26 mouse cellular contexts compared by ENCODE assay signal in the genomic region with DNA sequence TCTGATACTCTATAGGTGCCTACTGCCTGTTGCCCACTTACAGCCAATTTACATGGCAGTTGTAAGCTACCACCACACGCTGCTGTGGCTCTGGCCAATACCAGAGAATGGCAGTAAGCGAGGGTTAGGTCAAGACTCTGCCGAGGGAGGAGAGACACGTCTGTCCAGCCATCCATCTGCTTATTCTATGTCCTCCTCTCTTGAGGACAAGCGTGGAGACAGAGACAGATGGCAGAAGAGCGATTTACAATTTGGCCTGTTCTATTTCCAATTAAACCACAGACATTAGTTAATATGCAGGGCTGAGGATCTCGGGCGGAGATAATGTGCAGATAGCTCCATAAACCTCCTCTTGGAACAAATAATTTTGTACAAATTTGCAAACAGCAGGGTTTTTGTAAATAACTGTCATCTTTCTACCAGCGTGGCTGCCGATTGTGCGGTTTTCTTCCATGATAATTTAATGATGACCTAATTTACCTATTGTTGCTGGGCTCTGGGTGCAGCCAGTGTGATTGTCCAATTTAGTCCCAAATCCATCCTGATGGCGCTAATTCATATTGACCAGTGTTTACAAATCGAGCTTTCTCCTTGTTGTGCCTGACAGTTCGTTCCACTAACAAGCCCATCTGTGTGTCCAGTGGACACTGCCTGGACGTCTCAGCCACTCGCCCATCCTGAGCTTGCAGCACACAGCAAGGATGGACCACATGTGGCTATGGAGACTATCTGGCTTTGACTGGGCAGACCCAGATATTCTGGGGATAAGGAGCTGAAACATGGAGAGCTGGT.
DNase-seq lines count a peak whose midpoint lies in the region; ATAC-seq and TF ChIP-seq lines count a peak whose summit lies in the region.
"Had no signal": no experiment of that assay in that cellular context is flagged by ENCODE, and none has a peak within 500 bp of the region (broad histone marks: within the 10 kb centered on the region; RNA-seq: fewer than 3 reads in every experiment).

No protein-coding gene starts in this region.

- TF ChIP-seq CTCF in cerebellum, adult 2 months (IDR thresholded peaks at IDR 0.05; ENCODE audit: borderline replicate concordance, insufficient read depth, low read depth, low read length): no peak
- TF ChIP-seq CTCF in brain, embryonic 14.5 days (IDR thresholded peaks at IDR 0.05; ENCODE audit: borderline replicate concordance, extremely low read depth, insufficient read depth, insufficient read length): no peak
- no peak for TF ChIP-seq CTCF in intestine, postnatal 0 days (IDR thresholded peaks at IDR 0.05; ENCODE audit: low read depth)

- no peak for ATAC-seq in hindbrain, embryonic 13.5 days (ENCODE audit: low FRiP score)
- ATAC-seq in hindbrain, embryonic 12.5 days (ENCODE audit: low FRiP score): no peak
- no peak for ATAC-seq in intestine, postnatal 0 days
- ATAC-seq: forebrain, embryonic 14.5 days; liver, embryonic 12.5 days; liver, postnatal 0 days had no signal

- no peaks in the 10 kb centered on the region for H3K27me3 ChIP-seq in cerebellum, adult 2 months (ENCODE audit: control insufficient read depth, insufficient read depth, low read length)
- peaks cover 56% of the 10 kb centered on the region for H3K27me3 ChIP-seq in hindbrain, embryonic 13.5 days
- H3K27me3 ChIP-seq in hindbrain, embryonic 12.5 days: peaks cover 21% of the 10 kb centered on the region; the same call in 1 of the 2 replicates
- H3K27me3 ChIP-seq in intestine, postnatal 0 days (replicated peaks; ENCODE audit: control insufficient read depth, insufficient read depth, low read length): no peaks in the 10 kb centered on the region

- no peaks in the 10 kb centered on the region for H3K36me3 ChIP-seq in hindbrain, embryonic 13.5 days
- no peaks in the 10 kb centered on the region for H3K36me3 ChIP-seq in hindbrain, embryonic 12.5 days
- no peaks in the 10 kb centered on the region for H3K36me3 ChIP-seq in intestine, postnatal 0 days (ENCODE audit: control insufficient read depth, insufficient read depth)
- H3K36me3 ChIP-seq: embryonic facial prominence, embryonic 12.5 days; G1E; liver, embryonic 12.5 days; neural tube, embryonic 13.5 days had no signal

- H3K9ac ChIP-seq in hindbrain, embryonic 13.5 days: no peak overlapping the region
- no peak overlapping the region for H3K9ac ChIP-seq in hindbrain, embryonic 12.5 days
- H3K9ac ChIP-seq in intestine, postnatal 0 days (ENCODE audit: low read depth, low read length): no peak overlapping the region
- H3K9ac ChIP-seq: embryonic facial prominence, embryonic 12.5 days; liver, embryonic 12.5 days; liver, postnatal 0 days; neural tube, embryonic 13.5 days had no signal

- no peak overlapping the region for H3K4me3 ChIP-seq in cerebellum, adult 2 months (replicated peaks; ENCODE audit: insufficient read depth, low read depth, low read length)
- no peak overlapping the region for H3K4me3 ChIP-seq in hindbrain, embryonic 13.5 days
- H3K4me3 ChIP-seq in hindbrain, embryonic 12.5 days: no peak overlapping the region
- no peak overlapping the region for H3K4me3 ChIP-seq in intestine, postnatal 0 days (ENCODE audit: low read depth, low read length)
- H3K4me3 ChIP-seq: embryonic facial prominence, embryonic 12.5 days; liver, embryonic 12.5 days; neural tube, embryonic 13.5 days had no signal

- H3K4me2 ChIP-seq in hindbrain, embryonic 13.5 days: no peak overlapping the region
- no peak overlapping the region for H3K4me2 ChIP-seq in hindbrain, embryonic 12.5 days (replicated peaks)
- no peak overlapping the region for H3K4me2 ChIP-seq in intestine, postnatal 0 days (replicated peaks; ENCODE audit: low read depth)
- H3K4me2 ChIP-seq: embryonic facial prominence, embryonic 12.5 days; heart, embryonic 11.5 days; liver, embryonic 12.5 days; midbrain, embryonic 11.5 days; neural tube, embryonic 13.5 days had no signal

- H3K27ac ChIP-seq in cerebellum, adult 2 months (ENCODE audit: insufficient read depth, low read length): peak overlapping the region; percentile 5; the same call in 1 of the 2 replicates
- peak overlapping the region; percentile 30; the same call in 1 of the 2 replicates for H3K27ac ChIP-seq in hindbrain, embryonic 13.5 days
- no peak overlapping the region for H3K27ac ChIP-seq in hindbrain, embryonic 12.5 days
- H3K27ac ChIP-seq in intestine, postnatal 0 days (ENCODE audit: low read depth, low read length): no peak overlapping the region
- H3K27ac ChIP-seq: embryonic facial prominence, embryonic 12.5 days; liver, embryonic 12.5 days; neural tube, embryonic 13.5 days had no signal

- TF ChIP-seq POLR2A in cerebellum, adult 2 months (IDR thresholded peaks at IDR 0.05; ENCODE audit: borderline replicate concordance, insufficient read depth, low read length): no peak
- no peak for TF ChIP-seq POLR2A in brain, embryonic 14.5 days (IDR thresholded peaks at IDR 0.05; ENCODE audit: borderline replicate concordance, extremely low read depth, insufficient read depth, insufficient read length, poor library complexity, severe bottlenecking)

- WGBS in cerebellum, adult 2 months: 45% methylated on average over 16 of the region's 16 CpGs
- WGBS in hindbrain, embryonic 13.5 days: 62% methylated on average over 16 of the region's 16 CpGs
- 72% methylated on average over 16 of the region's 16 CpGs for WGBS in hindbrain, embryonic 12.5 days
- 87% methylated on average over 16 of the region's 16 CpGs for WGBS in intestine, postnatal 0 days

- peak in 1 of 2 experiments; percentile 47 for DNase-seq in cerebellum, adult 2 months
- DNase-seq in cerebellum, postnatal 4 days (ENCODE audit: low spot score in 2 of 2): no peak
- DNase-seq in brain, embryonic 14.5 days (ENCODE audit: low read depth): peak; percentile 26
- DNase-seq in retina, postnatal 1 day: peak; percentile 73
- DNase-seq: adrenal gland, postnatal 10 days; embryo, embryonic 11 days; gastrocnemius, postnatal 36 days; heart, adult 18-20 months; heart, postnatal 36 days; kidney, adult 11 months; kidney, postnatal 14 days; layer of hippocampus, postnatal 36 days; left cerebral cortex, postnatal 4 days; liver, postnatal 0 days; lung, postnatal 36 days; right cerebral cortex, postnatal 14 days had no signal

- no peaks in the 10 kb centered on the region for H3K9me3 ChIP-seq in hindbrain, embryonic 13.5 days
- H3K9me3 ChIP-seq in hindbrain, embryonic 12.5 days (replicated peaks): no peaks in the 10 kb centered on the region
- H3K9me3 ChIP-seq in intestine, postnatal 0 days (ENCODE audit: control insufficient read depth): no peaks in the 10 kb centered on the region
- H3K9me3 ChIP-seq: embryonic facial prominence, embryonic 12.5 days; G1E; liver, embryonic 12.5 days; neural tube, embryonic 13.5 days had no signal

- peaks cover 3% of the 10 kb centered on the region; the same call in 1 of the 2 replicates for H3K4me1 ChIP-seq in cerebellum, adult 2 months (ENCODE audit: control insufficient read depth, insufficient read depth, low read length)
- H3K4me1 ChIP-seq in hindbrain, embryonic 13.5 days (replicated peaks): peaks cover 22% of the 10 kb centered on the region
- peaks cover 15% of the 10 kb centered on the region for H3K4me1 ChIP-seq in hindbrain, embryonic 12.5 days
- no peaks in the 10 kb centered on the region for H3K4me1 ChIP-seq in intestine, postnatal 0 days (replicated peaks; ENCODE audit: control insufficient read depth, insufficient read depth, low read length)
- H3K4me1 ChIP-seq: liver, embryonic 12.5 days had no signal

Comparison
In these comparisons a context has a peak if more than half of its experiments do, and no peak if none do; other contexts are left out.
1. H3K27ac ChIP-seq: peak in cerebellum, adult 2 months (single experiment) and hindbrain, embryonic 13.5 days (single experiment); none in hindbrain, embryonic 12.5 days (single experiment) and intestine, postnatal 0 days (single experiment).
2. DNase-seq: peak in brain, embryonic 14.5 days (single experiment) and retina, postnatal 1 day (single experiment); none in cerebellum, postnatal 4 days (0 of 2).